Mouse (Mus musculus): ENCODE measurements at regions not wholly inside any gene's neighbourhood (a gene's known extent, or its start where the extent isn't known, plus 50 kb on each side); places are given as distances from the start of the nearest gene placed in this dataset.

DNA sequence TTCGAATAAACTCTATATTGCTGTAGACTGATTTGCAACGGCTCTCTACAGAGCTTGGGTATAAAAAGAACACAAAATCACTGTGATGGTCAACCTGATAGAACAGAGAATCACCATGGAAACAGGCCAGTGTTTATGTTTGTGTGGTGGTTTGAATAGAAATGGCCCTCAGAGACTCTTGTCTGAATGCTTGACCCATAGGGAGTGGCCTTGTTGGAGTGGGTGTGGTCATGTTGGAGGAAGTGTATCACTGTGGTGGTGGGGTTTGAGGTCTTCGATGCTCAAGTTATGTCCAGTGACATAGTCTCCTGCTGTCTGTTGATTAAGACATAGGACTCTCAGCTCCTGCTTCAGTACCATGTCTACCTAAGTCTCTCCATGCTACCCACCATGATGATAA is 144.8 kb upstream of the Nabp1 start:
- TF ChIP-seq POLR2A (IDR thresholded peaks at IDR 0.05; ENCODE audit: insufficient read depth, low read depth, low read length) (no peak), CTCF (IDR thresholded peaks at IDR 0.05) (no peak)
